Mouse (Mus musculus): ENCODE data around the gene Abca8b.
"Not testable (repeated sequence)": the region's sequence is repeated elsewhere in the genome, so short reads cannot be mapped to it uniquely, and the experiment has no call there.

Abca8b gene

DNA sequence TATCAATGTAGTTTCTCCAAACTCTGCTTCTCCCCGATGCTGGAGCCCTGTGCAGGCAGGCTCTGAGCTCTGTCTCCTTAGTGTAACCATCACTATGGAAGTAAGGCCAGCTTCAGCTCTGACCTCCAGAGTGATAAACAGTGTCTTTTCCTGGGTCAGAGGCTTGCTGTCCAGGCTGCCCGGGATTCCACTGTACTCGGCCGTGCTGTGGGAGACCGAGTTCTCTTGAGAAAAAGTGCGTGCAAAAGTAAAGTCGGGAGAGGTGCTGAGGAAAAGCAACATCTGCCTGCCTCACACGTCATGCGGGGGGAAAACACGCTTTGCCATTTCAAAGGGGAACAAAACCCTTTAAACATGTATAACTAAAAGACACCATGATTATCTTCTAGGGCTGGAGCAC is 79.0 kb downstream of the Abca8b start:
- DNase-seq (ENCODE audit: low spot score in 2 of 2), result no peak

DNA sequence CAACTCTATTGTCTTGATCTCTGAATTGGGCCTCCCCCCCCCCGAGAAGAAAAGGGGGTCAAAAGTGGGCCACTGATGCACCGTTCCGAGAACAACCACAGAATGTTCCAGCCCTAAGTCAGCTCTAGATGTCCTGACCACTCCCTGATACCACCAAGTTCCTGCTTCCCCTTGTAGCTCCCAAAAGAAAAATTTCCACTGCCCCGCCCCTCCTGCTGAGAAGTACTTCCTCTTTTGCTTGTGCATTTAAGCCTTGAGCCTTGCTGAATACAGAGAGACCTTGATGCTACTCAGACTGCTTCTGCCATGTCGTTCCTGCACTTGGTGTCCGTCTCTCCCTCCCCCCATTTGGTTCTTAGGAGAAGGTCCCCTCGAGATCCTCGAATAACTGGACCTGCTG is 82.5 kb downstream of the Abca8b start:
- DNase-seq (ENCODE audit: low spot score in 2 of 2), result not testable (repeated sequence)

DNA sequence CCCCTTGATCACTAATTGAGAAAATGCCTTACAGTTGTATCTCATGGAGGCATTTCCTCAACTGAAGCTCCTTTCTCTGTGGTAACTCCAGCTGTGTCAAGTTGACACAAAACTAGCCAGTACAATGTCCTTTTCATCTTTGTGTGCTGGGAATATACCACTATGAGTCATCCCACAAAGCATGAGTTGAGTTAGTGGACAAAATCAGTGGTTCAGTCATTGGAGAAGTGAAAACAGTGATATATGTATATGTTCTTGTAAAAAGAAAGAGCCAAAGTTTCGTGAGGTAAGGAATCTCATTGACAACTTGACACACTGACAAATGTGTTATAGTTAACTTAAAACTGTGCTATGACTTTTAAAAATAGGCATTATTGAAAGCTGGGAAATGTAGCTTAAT is 83.5 kb downstream of the Abca8b start:
- not testable (repeated sequence) for DNase-seq (ENCODE audit: low spot score in 2 of 2)

DNA sequence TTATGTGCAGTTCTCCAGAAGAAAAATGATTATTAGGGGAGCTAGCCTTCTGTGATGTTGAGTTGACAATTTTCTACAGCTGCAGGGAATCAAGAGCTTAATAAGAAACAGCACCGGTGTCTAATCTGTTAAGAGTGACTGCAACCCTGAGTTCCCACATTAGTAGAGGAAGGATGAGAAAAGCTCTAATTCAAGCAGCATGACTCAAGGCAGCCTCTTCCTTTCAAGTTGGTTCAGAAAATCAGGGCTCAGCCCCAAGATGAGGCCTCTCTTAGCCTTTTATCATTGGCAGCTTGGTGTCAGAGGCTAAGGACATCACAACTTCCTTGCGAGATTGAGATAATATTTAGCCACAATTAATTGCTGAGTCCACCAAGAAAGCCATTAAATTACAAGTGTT is 85.8 kb downstream of the Abca8b start:
- no peak for DNase-seq (ENCODE audit: low spot score in 2 of 2)

DNA sequence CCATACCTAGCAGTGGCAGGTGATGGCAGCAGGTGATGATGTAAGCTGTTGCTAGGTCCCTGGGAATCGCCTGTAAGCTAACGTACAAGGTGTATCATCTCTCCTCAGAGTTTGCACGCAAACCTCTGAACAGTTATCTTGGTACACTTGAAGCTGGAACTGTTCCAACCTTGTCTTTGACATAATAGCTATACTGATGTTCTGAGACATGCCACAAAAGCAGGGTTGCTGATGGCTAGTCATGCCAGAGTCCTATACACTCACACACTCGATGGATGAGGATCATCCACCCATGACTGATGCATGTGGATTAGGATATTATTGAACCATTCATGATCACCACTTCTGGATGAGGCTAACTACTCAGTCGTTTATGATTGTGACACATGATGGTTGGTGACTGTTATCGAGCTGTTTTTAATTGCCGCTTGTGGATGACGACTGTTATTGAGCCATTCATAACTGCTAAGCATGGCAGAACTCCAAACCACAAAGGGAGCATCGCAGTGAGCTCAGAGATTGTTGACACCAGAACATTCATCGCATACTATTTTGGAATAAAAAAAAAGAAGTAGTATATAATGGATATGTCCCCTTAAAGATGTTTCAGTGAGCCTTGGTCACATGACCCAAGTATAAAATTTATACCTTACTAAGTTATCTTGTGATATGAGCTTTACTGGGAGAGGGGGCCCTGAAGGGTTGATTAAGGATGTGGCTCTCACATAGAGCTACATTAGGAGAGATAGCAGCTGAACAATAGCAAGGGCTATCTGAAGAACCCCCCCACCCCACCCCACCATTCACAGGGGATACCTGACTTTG is 87.2 kb downstream of the Abca8b start:
- no peak for DNase-seq (ENCODE audit: low spot score in 2 of 2)

DNA sequence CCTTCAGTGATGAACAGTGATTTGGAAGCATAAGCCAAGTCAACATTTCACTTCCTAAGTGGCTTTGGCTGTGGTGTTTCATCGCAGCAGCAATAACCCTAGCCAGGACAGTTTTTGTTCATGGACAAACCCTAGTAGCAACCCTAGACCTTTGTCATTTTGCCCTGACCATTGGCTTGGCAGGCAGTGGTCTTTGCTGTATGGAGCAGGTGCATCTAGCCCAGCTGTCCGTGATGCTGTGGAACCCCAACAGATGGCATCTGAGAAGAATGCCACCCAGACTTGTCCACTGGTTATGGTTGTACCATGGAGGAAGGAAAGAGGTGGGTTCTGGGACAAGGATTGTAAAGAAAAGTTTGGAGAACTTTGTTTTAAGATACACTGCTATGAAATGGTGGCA is 88.1 kb downstream of the Abca8b start:
- DNase-seq (ENCODE audit: low spot score in 2 of 2), result no peak

DNA sequence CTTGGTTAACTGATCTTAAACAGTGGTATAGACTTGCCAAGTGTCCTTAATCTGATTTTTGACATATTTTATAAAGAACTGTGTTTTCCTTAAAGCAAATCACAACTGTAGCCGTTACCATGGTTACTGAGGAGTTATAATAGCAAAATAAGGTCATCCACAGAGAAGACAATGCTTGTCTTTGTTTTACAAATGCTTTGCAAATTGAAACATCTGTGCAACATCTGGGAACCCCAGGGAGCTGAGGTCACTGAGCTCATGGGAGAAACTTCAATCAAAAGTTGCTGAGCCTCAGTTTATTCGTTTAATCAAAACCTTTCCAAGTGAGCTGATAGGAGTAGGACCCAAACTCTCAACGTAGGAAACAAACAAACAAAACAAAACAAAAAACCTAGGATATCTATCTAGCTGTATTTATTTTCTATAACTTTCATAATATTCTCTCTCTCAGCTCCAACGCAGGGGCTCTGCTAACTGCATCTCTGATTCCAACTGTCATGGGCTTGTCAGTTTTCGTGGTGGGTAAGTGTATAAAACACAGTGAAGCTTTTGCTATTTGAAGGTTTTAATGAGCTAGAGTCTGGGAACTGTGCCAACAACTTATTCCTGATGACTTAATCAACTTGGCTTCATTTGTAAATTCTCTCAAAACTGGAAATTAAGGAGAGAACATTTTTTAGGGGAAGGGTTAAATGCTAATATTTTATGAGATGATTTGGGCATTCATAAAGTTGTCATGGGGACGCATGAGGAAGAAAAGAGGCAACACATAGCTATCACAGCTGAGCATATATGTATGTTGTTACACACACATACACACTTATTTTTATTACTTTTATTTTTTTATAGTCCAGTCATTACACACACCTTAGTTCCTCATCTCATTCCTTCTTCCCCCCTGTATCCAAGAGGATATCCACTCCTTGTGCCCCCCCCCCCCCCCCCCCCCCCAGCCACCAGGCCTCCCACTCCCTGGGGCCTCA is 92.7 kb downstream of the Abca8b start:
- peak in 1 of 2 experiments; percentile 6 for DNase-seq (ENCODE audit: low spot score in 2 of 2)

DNA sequence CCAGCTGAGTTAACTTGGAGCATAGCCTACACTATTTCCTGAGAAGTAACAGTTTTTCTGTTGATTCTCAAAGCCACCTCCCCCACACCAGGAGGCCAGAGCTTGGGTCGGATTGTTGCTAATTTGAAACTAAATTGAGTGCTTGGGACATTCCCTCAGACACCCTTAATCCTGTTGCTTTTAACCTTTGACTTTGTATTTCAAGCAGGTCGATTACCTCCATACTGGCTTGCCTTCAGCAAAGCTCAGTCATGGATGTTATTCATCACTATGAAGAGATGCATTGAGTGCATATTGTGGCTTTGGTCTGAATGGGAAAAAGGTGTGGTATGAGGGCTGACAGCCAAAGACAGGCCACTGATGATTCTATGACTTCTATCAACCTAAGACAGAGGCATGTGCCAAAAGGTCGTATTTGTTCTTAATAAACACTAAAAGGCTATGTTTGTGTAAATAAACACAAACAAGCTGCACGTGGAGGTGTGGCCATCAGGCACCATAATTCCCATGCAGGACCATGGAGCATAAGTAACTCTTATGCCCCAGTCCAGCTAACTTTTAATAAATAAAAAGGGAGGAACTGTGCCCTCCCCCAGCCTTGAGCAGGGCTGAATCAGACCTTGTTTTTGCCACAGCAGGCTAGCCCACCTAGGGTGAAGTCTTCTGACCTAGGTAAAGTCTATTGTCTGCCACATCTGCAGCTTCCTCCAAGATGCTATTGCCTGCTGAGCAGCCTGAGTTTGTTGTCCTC is 95.0 kb downstream of the Abca8b start:
- no peak for DNase-seq (ENCODE audit: low spot score in 2 of 2)

DNA sequence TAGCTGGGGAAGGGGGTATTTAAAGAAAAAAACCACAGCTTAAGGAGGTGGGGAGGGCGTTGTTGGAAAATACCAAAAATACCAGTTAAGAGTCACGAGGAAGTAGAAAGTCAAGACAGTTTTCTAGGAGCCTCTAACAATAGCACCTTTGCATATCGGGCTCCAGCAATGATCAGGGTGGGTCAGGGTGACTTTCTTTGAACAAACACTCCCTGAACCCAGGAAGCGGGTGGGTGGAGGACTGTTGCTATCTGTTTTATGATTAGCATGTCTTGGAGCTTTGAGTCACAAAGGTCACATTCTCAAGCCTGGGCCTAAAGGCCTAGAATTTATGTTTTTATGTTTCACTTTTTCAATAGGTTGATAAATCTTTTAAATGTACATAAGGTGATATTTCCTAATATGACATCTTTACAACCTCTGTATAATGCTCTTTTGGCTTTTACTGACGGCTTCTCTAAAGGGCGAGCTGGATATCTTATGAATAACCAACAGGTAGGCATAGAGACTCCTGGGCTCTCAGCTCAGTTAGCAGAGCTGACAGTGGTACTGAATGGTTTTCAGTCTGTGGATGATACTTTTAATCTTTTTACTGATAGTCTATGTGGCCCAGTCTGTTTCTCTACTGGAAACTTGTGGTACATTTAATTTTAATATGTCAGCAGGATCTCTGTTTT is 96.7 kb downstream of the Abca8b start:
- no peak for DNase-seq (ENCODE audit: low spot score in 2 of 2)

DNA sequence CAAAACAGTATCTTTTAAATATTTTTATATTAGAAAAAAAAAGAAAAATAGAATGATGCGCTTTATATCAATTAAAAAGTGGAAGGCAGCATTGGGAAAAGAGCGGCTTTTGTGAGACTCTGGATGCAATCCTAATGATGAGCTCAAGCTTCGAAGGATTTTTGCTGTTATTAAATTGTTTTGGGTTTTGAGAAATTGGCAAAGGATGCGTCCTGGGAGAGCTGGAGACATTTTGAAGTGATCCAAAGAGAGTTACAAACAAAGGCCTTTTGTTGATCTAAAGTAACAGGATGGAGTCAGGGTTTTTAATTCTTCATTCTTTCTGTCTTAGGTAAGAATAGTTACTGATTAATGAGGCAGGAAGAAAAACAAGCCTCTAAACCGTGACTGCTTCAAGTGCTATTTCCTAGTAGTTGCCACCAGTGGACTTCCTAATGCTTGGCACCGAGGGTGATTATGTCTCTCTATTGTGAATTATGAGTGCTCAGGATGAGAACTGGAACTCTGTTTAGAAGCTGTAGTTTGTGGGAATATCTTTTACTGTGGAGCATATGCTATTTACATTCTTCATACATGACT is 99.6 kb downstream of the Abca8b start:
- DNase-seq (ENCODE audit: low spot score in 2 of 2), result no peak

DNA sequence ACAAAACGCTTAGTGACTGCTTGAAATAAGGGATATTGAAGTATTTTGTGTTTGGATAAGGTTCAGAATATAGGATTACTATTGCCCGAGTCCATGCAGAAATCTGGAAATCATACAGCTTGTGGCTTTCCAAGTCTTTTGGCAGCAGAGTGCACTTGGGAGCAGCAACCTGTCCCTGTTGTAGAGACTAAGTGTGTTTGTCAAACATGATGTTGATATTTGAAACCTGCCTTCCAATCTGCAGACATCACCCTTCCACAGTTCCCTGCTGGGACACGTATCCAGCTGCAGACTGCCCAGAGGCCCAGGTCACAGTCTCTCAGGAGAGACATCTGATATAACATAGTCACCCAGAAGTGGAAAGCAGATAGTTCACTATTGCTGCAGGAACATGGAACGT is 100.1 kb downstream of the Abca8b start:
- no peak for DNase-seq (ENCODE audit: low spot score in 2 of 2)

DNA sequence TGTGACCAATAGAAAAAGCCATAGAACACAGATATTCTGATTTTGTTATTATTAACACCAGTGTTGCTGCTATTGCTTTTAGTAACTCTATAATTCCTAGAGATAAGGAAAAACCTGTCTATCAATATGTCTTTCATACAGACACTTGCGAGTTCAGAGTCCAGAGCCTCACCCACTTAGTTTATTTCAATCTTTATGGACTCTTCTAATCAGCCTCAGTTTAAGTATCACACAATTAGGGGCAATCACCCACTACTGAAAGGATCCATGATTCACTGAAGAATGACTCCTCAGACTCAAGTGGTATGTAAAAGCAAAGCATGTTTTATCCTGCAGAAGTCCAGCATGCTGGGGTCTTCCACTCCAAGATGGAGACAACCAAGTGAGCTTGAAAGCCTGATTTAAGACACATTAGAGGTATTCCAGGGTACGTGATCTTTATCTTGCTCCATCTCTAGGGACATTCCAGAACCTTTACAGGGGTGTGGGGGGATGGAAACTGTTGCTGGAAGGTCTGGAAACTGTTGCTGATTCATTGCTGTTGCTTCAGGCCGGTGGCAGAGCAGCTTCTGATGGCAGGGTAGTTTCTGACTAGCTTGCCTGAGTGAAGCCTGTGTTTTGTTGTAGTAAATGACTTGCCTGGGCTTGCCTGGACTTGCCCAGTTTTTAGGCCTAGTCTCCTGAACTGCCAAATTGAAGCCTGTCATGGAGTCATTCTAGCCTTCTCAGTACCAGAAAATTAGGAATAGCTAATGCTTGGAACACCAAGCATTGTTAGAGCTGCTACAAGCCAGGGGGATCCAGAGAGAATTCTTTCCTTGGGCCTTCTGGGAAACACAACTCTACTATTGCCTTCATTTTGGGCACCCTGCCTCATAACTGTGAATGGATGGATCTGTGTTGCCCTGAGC is 101.5 kb downstream of the Abca8b start:
- no peak for DNase-seq (ENCODE audit: low spot score in 2 of 2)

DNA sequence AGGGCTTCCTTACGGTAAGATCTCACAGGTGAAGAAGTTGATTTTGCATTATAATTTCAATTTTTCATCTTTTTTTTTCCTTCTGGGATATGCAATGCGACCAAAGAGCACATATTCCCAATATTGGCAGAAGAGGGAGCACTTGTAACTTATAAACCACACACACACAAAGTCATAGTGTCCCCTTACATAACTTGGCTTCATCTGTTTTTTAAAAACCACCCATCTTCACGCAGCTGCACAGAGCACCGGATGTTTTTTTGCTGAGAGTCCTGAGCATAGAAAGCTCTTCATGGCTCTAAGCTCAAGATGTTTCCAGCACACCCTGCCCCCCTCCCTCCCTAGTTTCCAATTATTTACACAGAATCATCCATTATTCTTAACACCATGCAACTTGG is 103.7 kb downstream of the Abca8b start:
- peak; percentile 5 to 26 for DNase-seq (ENCODE audit: low spot score in 2 of 2)

DNA sequence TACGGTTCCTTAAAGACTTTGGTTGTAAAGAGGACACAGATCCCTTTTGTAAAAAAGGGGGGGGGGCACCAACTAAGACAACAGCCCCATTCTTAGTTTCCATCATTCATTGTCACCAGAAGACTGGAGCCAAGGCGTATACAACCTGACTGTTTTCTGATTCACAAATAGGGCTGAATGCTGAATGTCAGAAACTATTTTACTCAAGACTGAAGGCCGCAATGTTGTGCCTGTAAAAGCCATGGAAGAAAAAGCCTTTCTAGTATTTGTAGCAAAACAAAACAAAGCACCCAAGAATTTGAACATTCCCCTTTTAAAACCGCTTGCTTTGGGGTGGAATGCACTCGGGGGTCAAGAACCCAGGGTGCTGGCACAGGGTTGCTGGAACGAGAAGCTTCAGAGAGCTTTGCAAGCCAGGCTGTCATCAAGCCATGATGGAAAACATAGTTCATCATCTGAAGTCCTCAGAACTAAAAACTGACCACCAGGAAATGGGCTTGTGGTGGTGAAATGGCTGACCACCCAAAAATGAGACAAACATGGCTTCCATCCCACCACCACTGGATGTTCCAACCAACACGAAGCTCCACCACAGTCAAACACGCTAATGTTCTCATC is 104.2 kb downstream of the Abca8b start:
- DNase-seq (ENCODE audit: low spot score in 2 of 2), result no peak

DNA sequence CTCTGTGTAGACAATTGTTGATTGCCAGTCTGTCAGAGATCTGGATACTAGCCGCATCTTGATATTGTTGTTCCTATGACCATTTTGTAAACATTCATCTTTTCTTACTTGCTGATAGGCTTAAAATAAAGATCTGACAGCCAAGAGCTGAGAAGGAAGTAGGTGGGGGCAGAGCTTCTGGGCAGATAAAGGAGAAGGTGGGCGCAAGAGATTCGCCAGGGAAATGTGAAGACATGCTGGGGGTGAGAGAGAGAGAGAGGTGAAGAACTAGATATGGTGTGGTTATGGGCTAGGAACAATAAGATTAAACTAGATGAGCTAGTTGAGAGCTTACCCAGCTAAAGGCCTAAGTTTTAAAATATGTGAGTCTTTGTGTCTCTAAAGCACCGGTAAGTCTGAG is 106.0 kb downstream of the Abca8b start:
- no peak for DNase-seq (ENCODE audit: low spot score in 2 of 2)

DNA sequence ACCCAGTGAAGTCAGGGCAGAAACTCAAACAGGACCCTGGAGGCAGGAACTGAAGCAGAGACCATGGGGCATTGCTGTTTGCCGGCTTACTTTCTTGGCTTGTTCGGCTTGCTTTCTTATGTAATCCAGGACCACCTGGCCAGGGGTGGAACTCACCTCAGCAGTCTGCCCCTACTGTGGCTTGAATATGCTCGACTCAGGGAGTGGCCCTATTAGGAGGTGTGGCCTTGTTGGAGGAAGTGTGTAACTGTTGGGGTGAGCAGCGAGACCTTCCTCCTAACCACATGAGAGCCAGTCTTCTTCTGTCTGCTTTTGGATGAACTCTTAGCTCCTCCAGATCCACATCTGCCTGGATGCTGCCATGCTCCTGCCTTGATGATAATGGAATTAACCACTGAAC is 108.9 kb downstream of the Abca8b start:
- no peak for DNase-seq (ENCODE audit: low spot score in 2 of 2)

DNA sequence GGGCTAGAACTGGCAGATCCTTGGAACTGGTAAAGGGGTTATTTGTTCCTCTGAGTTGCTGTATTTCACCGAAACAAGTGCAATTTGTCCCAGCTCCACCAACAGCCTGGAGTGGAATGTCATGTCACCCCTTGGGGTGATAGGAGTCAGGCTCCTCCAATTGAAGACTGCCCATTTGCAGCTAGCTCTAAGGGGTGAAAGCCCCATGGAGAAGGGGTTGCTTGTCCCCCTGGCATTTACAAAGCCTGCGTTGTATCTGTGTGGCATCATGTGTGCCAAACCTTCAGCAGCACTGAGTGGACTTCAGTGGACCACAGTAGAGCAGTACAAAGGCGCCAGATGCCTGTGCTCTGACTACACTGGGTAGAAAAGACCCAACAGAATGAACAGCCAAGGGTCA is 110.1 kb downstream of the Abca8b start:
- DNase-seq (ENCODE audit: low spot score in 2 of 2), result no peak

DNA sequence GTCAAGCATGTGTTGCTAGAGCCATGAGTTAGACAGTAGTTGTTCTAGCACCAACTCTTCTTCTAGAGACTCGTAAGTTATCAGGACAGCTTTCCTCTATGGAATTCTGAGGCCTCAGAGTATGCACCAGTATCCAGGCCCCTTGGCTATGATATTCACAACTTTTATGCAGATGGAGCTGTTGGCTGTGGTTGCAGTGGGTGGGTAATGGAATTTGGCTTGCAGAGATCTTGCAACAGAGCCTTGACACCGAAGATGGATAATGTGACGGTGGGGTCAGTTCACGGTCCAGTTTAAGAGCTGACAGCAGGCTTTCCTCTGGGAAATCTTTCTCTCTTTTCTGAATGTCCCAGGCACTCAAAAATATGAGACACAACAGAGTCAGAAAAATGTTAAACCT is 110.8 kb downstream of the Abca8b start:
- no peak for DNase-seq (ENCODE audit: low spot score in 2 of 2)

DNA sequence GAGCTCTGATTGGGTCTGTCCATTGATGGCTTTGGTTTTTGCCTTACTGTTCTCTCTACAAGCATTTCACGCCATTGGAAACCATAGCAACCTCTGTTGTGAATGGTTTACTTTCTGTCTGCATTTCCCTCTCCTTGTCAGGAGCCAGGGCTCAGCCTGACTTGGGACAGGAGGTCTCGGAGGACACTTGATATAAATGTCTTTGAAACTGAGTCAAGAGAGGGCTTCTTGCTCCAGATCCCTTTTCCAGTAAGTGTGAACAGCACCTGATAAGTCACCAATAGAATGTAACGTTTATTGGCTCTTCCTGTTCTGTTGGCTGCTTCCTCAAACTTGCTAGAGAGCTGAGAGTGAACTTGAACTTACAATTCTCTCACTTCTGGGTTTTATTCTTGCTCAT is 111.5 kb downstream of the Abca8b start:
- no peak for DNase-seq (ENCODE audit: low spot score in 2 of 2)

Data from frontal cortex, postnatal 36 days (tissue).